10 mouse cellular contexts compared by ENCODE assay signal in the genomic region with DNA sequence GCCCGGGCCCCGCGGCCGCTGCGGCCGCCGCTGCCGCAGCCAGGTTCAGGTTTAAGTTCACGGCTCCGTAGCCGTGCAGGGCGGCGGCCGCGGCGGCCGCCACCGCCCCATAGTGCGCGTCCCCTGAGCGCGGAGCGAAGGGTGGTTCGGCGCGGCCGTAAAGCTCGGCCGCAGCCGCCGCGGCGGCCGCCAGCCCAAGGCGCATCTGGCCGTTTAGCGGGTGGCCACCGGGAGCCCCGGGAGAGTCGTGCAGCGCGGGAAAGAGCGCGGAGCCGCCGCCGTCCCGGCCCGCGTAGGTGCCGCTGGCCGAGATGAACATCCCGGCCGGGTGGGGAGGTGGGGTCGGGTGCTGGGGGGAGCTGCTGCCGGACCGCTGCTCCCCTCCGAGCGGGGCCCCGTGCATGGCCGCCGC. TPM values are rescaled to one million over a fixed set of nuclear protein-coding genes. Genes with fewer than 3 reads are reported as not detected.
DNase-seq lines count a peak whose midpoint lies in the region; ATAC-seq and TF ChIP-seq lines count a peak whose summit lies in the region.
"Had no signal": no experiment of that assay in that cellular context is flagged by ENCODE, and none has a peak within 500 bp of the region (broad histone marks: within the 10 kb centered on the region; RNA-seq: fewer than 3 reads in every experiment).

No protein-coding gene starts in this region.

- H3K9me3 ChIP-seq in heart, embryonic 13.5 days, result no peaks in the 10 kb centered on the region
- H3K9me3 ChIP-seq in heart, postnatal 0 days (replicated peaks; ENCODE audit: control insufficient read depth, low read length), result no peaks in the 10 kb centered on the region
- no peaks in the 10 kb centered on the region for H3K9me3 ChIP-seq in midbrain, embryonic 11.5 days (ENCODE audit: control insufficient read depth, low read length)

- no peak for ATAC-seq in heart, embryonic 13.5 days (ENCODE audit: extremely low read depth, insufficient number of reproducible peaks, low FRiP score, low TSS enrichment)
- peak; percentile 48 for ATAC-seq in Patski
- peak; percentile 9; the same call in 1 of the 2 replicates for ATAC-seq in heart, postnatal 0 days (ENCODE audit: insufficient read depth, low read depth)
- peak; percentile 36 for ATAC-seq in midbrain, embryonic 11.5 days (ENCODE audit: low FRiP score)

- no peak for TF ChIP-seq CTCF in Patski (IDR thresholded peaks at IDR 0.05)
- no peak for TF ChIP-seq CTCF in heart, postnatal 0 days (IDR thresholded peaks at IDR 0.05; ENCODE audit: low read depth)
- TF ChIP-seq CTCF in lung, adult 2 months (IDR thresholded peaks at IDR 0.05; ENCODE audit: insufficient read depth, low read length), result no peak

- peak overlapping the region; percentile 55 for H3K9ac ChIP-seq in heart, embryonic 13.5 days
- H3K9ac ChIP-seq in heart, postnatal 0 days (replicated peaks; ENCODE audit: low read depth, low read length), result no peak overlapping the region
- peak overlapping the region; percentile 91 for H3K9ac ChIP-seq in midbrain, embryonic 11.5 days (ENCODE audit: low read length)

- H3K27me3 ChIP-seq in heart, embryonic 13.5 days (replicated peaks), result peaks cover 95% of the 10 kb centered on the region
- H3K27me3 ChIP-seq in Patski, result no peaks in the 10 kb centered on the region
- H3K27me3 ChIP-seq in heart, postnatal 0 days (ENCODE audit: control insufficient read depth, insufficient read depth, low read length), result peaks cover 95% of the 10 kb centered on the region
- H3K27me3 ChIP-seq in midbrain, embryonic 11.5 days (ENCODE audit: control insufficient read depth, insufficient read depth, low read length), result peaks cover 73% of the 10 kb centered on the region

- H3K36me3 ChIP-seq in heart, embryonic 13.5 days, result no peaks in the 10 kb centered on the region
- no peaks in the 10 kb centered on the region for H3K36me3 ChIP-seq in heart, postnatal 0 days (replicated peaks; ENCODE audit: control insufficient read depth, insufficient read depth, low read length)
- H3K36me3 ChIP-seq in midbrain, embryonic 11.5 days (ENCODE audit: control insufficient read depth, insufficient read depth, low read length), result no peaks in the 10 kb centered on the region
- H3K36me3 ChIP-seq: G1E had no signal

- POLR2A ChIA-PET in Patski (lab: Charles Lee), result interaction anchor here (0.7 to 2.6 kb wide), 4 partner anchors 10 to 241 kb away, joined by 3 to 17 read pairs (median 5); a partner anchor contains a TSS

- CTCF ChIA-PET in Patski (lab: Charles Lee), result no interaction called here

- TF ChIP-seq POLR2A in lung, adult 2 months (IDR thresholded peaks at IDR 0.05; ENCODE audit: borderline replicate concordance, extremely low read depth, low read depth, low read length), result no peak

- in situ Hi-C loops in Patski (cut with MboI; ENCODE audit: low pct_unique_long_range_greater_than_20kb), result loop anchor here (5.0 to 25.0 kb wide), 2 partner anchors 87 to 227 kb away; no protein-coding TSS in a partner anchor

- H3K4me3 ChIP-seq in heart, embryonic 13.5 days, result peak overlapping the region; percentile 59
- H3K4me3 ChIP-seq in heart, postnatal 0 days (ENCODE audit: low read depth, low read length), result peak overlapping the region; percentile 44
- H3K4me3 ChIP-seq in midbrain, embryonic 11.5 days (ENCODE audit: low read depth, low read length), result peak overlapping the region; percentile 70
- no peak overlapping the region for H3K4me3 ChIP-seq in lung, adult 2 months (replicated peaks; ENCODE audit: extremely low read depth, low read depth, low read length)

- DNase-seq in heart, adult 8-10 months (ENCODE audit: low spot score), result no peak
- no peak for DNase-seq in Patski (ENCODE audit: low read depth, low spot score)
- DNase-seq in heart, postnatal 0 days (ENCODE audit: low spot score), result no peak
- DNase-seq in midbrain, embryonic 11.5 days (ENCODE audit: low spot score, missing footprints), result no peak
- DNase-seq in lung, adult 2 months, result no peak
- no peak for DNase-seq in urinary bladder, postnatal 36 days (ENCODE audit: low spot score in 2 of 2)
- no peak for DNase-seq in gastrocnemius, adult 18-20 months (ENCODE audit: low spot score)
- DNase-seq: kidney, adult 11 months had no signal

- under 1% methylated on average over 62 of the region's 62 CpGs for WGBS in heart, embryonic 13.5 days
- WGBS in heart, postnatal 0 days, result 0% methylated on average over 36 of the region's 62 CpGs
- WGBS in midbrain, embryonic 11.5 days, result under 1% methylated on average over 58 of the region's 62 CpGs
- under 1% methylated on average over 62 of the region's 62 CpGs for WGBS in lung, adult 2 months

- no peak for TF ChIP-seq EP300 in heart, postnatal 0 days (IDR thresholded peaks at IDR 0.05; ENCODE audit: low read depth)

- H3K4me2 ChIP-seq in heart, embryonic 13.5 days, result peak overlapping the region; percentile 86
- H3K4me2 ChIP-seq in heart, postnatal 0 days (ENCODE audit: low read depth, low read length), result peak overlapping the region; percentile 83
- H3K4me2 ChIP-seq in midbrain, embryonic 11.5 days, result peak overlapping the region; percentile 79

- no peak overlapping the region for H3K27ac ChIP-seq in heart, embryonic 13.5 days (replicated peaks)
- H3K27ac ChIP-seq in heart, postnatal 0 days (ENCODE audit: low read depth), result no peak overlapping the region
- peak overlapping the region; percentile 95 for H3K27ac ChIP-seq in midbrain, embryonic 11.5 days (ENCODE audit: low read depth, low read length)

- peaks cover 25% of the 10 kb centered on the region for H3K4me1 ChIP-seq in heart, embryonic 13.5 days
- H3K4me1 ChIP-seq in heart, postnatal 0 days (ENCODE audit: control insufficient read depth, insufficient read depth), result peaks cover 14% of the 10 kb centered on the region; the same call in 1 of the 2 replicates
- peaks cover 16% of the 10 kb centered on the region for H3K4me1 ChIP-seq in midbrain, embryonic 11.5 days (ENCODE audit: control insufficient read depth, insufficient read depth, low read length)
- H3K4me1 ChIP-seq in lung, adult 2 months (ENCODE audit: control insufficient read depth, insufficient read depth, low read length), result peaks cover 5% of the 10 kb centered on the region; the same call in 1 of the 2 replicates

RNA-seq across cellular contexts. Expression of a gene that starts 1.1 kb away (rescaled TPM):
- 0.06 TPM in 1 of 2 replicates, not detected in the other for polyA plus RNA-seq in heart, embryonic 13.5 days (2015; fragmentation: Nextera tagmentation; extraction: Ambion mirVana)
- total RNA-seq in heart, adult 8-10 months (2022), result not detected
- 15.1 TPM for polyA plus RNA-seq in Patski (2021)
- not detected in 2 replicates for total RNA-seq in heart, postnatal 0 days (2014; rRNA removed; ENCODE audit: low replicate concordance)
- not detected in 2 replicates for polyA plus RNA-seq in heart, postnatal 0 days (2015; fragmentation: Nextera tagmentation; extraction: Ambion mirVana)
- polyA plus RNA-seq in midbrain, embryonic 11.5 days (2014; fragmentation: Nextera tagmentation; extraction: Ambion mirVana), result 14.6 and 15.8 TPM in 2 replicates
- polyA plus RNA-seq in lung, adult 2 months (2012; rRNA removed), result 0.06 TPM in 1 of 2 replicates, not detected in the other
- not detected for total RNA-seq in gastrocnemius, adult 18-20 months (2021)
- polyA plus RNA-seq: G1E had no signal

RNA-seq across cellular contexts. Expression of a gene that starts 10.9 kb away (rescaled TPM):
- not detected in 2 replicates for polyA plus RNA-seq in heart, embryonic 13.5 days (2015; fragmentation: Nextera tagmentation; extraction: Ambion mirVana)
- total RNA-seq in heart, adult 8-10 months (2022), result under 1 TPM in 1 of 4 experiments, not detected in 3; 0.11 TPM
- 16.2 TPM for polyA plus RNA-seq in Patski (2021)
- total RNA-seq in heart, postnatal 0 days (2014; rRNA removed; ENCODE audit: low replicate concordance), result not detected in 2 replicates
- not detected in 2 replicates for polyA plus RNA-seq in heart, postnatal 0 days (2015; fragmentation: Nextera tagmentation; extraction: Ambion mirVana)
- 5.8 and 6.3 TPM in 2 replicates for polyA plus RNA-seq in midbrain, embryonic 11.5 days (2014; fragmentation: Nextera tagmentation; extraction: Ambion mirVana)
- not detected in 2 replicates for polyA plus RNA-seq in lung, adult 2 months (2012; rRNA removed)
- total RNA-seq in gastrocnemius, adult 18-20 months (2021), result not detected
- polyA plus RNA-seq: G1E had no signal

RNA-seq across cellular contexts. Expression of a gene that starts 13.4 kb away (rescaled TPM):
- polyA plus RNA-seq in heart, embryonic 13.5 days (2015; fragmentation: Nextera tagmentation; extraction: Ambion mirVana), result not detected in 2 replicates
- total RNA-seq in heart, adult 8-10 months (2022), result not detected
- not detected for polyA plus RNA-seq in Patski (2021)
- not detected in 2 replicates for total RNA-seq in heart, postnatal 0 days (2014; rRNA removed; ENCODE audit: low replicate concordance)
- polyA plus RNA-seq in heart, postnatal 0 days (2015; fragmentation: Nextera tagmentation; extraction: Ambion mirVana), result not detected in 2 replicates
- 0.62 and 0.64 TPM in 2 replicates for polyA plus RNA-seq in midbrain, embryonic 11.5 days (2014; fragmentation: Nextera tagmentation; extraction: Ambion mirVana)
- not detected in 2 replicates for polyA plus RNA-seq in lung, adult 2 months (2012; rRNA removed)
- not detected for total RNA-seq in gastrocnemius, adult 18-20 months (2021)
- polyA plus RNA-seq: G1E had no signal

RNA-seq across cellular contexts. Expression of a gene that starts 26.0 kb away (rescaled TPM):
- 0.09 TPM in 1 of 2 replicates, not detected in the other for polyA plus RNA-seq in heart, embryonic 13.5 days (2015; fragmentation: Nextera tagmentation; extraction: Ambion mirVana)
- not detected for total RNA-seq in heart, adult 8-10 months (2022)
- polyA plus RNA-seq in Patski (2021), result not detected
- not detected in 2 replicates for total RNA-seq in heart, postnatal 0 days (2014; rRNA removed; ENCODE audit: low replicate concordance)
- not detected in 2 replicates for polyA plus RNA-seq in heart, postnatal 0 days (2015; fragmentation: Nextera tagmentation; extraction: Ambion mirVana)
- polyA plus RNA-seq in midbrain, embryonic 11.5 days (2014; fragmentation: Nextera tagmentation; extraction: Ambion mirVana), result 0.41 and 0.45 TPM in 2 replicates
- not detected in 2 replicates for polyA plus RNA-seq in lung, adult 2 months (2012; rRNA removed)
- not detected for total RNA-seq in gastrocnemius, adult 18-20 months (2021)
- polyA plus RNA-seq: G1E had no signal

Comparison
In these comparisons a context has a peak if more than half of its experiments do, and no peak if none do; other contexts are left out.
1. RNA of a gene that starts 1.1 kb away (polyA plus RNA-seq): 15.1 TPM in Patski (single experiment) and 14.6 to 15.8 TPM in midbrain, embryonic 11.5 days; 0.06 TPM in lung, adult 2 months, not detected in heart, postnatal 0 days and 0.06 TPM in heart, embryonic 13.5 days; every median in the first group is over 10 times any median in the second.
2. Peak in every context shown above with its lines, with median percentiles within 50 percentile points of each other: H3K4me2 ChIP-seq.